Mouse (Mus musculus) left cerebral cortex, adult 9 months (tissue): Measurements from ENCODE around the gene Sestd1.

Experiments used
- DNase-seq, 2 experiments: peaks; one replicate each; pipeline ENCODE4 v3.0.0; 2022; ENCODE audit warnings: low spot score in 2 of 2

Sestd1 gene

GRCm38 (mm10) chr2:77134906-77135305 lies 145.5 kb downstream of the Sestd1 start:
- DNase-seq = no peak

GRCm38 (mm10) chr2:77133407-77133806 lies 147.0 kb downstream of the Sestd1 start:
- no peak for DNase-seq
